Mouse (Mus musculus) cerebellum, adult 2 months (tissue): Measurements from ENCODE around the gene Olfr424. TPM values are rescaled to one million over a fixed set of nuclear protein-coding genes. Genes with fewer than 3 reads are reported as not detected.

Experiments used
- DNase-seq, 2 experiments: peaks; one replicate each; pipeline ENCODE4 v3.0.0; 2021
- H3K27ac ChIP-seq: fragments of 200-500 bp; 2 replicates; pipeline ENCODE4 v1.5.1; 2012; ENCODE audit warnings: low read length, control low read depth, inconsistent platforms; ENCODE audit not compliant: insufficient read depth
- H3K27me3 ChIP-seq: fragments of 200-500 bp; 2 replicates; pipeline ENCODE4 v1.6.1; 2012; ENCODE audit warnings: inconsistent platforms, mild to moderate bottlenecking, low read length, moderate library complexity; ENCODE audit not compliant: control insufficient read depth, insufficient read depth
- H3K4me1 ChIP-seq: fragments of 200-500 bp; 2 replicates; pipeline ENCODE4 v1.6.1; 2011; ENCODE audit warnings: low read length; ENCODE audit not compliant: control insufficient read depth, insufficient read depth
- H3K4me3 ChIP-seq: fragments of 200-500 bp; replicated peaks from 2 replicates; pipeline ENCODE3; 2011; ENCODE audit warnings: mild to moderate bottlenecking, low read depth, low read length, control low read depth; ENCODE audit not compliant: insufficient read depth
- CTCF ChIP-seq: fragments of 200-500 bp; IDR thresholded peaks from 2 replicates; pipeline ENCODE4 v1.5.1; 2011; ENCODE audit warnings: low read depth, mild to moderate bottlenecking, control low read depth, low read length, moderate library complexity, borderline replicate concordance; ENCODE audit not compliant: insufficient read depth
- POLR2A ChIP-seq: fragments of 200-500 bp; IDR thresholded peaks from 2 replicates; pipeline ENCODE4 v1.6.1; 2011; ENCODE audit warnings: low read length, control low read depth, borderline replicate concordance; ENCODE audit not compliant: insufficient read depth
- WGBS: fragments of 180-500 bp; shearing (Covaris S2); methylation state at CpG from one replicate; pipeline ENCODE4 v1.1.7; 2018; 5-methylcytosine and 5-hydroxymethylcytosine counted together
- polyA plus RNA-seq: library from polyadenylated mRNA; depleted of rRNA; stranded (reverse); fragments of >200 nt; gene quantifications from 2 replicates; pipeline ENCODE4 v1.2.3, GENCODE M21; 2012; rRNA removed

Gene Olfr424
- polyA plus RNA-seq, 1 experiment: not detected

DNA sequence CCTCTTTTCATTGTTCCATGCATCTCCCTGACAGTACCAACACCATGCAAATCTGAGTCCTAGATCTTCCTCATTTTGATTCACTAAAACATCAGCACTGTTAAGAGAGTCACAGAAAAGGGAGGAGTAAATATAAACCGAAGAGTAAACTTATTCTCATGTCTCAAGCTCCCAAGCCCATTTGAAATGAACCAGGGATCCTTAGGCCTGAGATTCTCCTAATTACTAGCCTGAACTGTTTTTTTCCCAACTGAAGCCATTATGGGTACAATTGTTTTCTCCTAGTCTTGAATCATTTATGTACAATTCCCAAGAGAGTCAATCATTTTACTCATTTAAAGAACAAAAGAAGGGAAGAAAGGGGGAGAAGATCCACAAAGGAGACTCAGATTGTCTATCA is 24.0 kb downstream of the Olfr424 start, which contains the start of gene Olfr420:
TSS of gene Olfr420 (plus strand) at position 301 of the 400 bp plus-strand sequence.
- no peak for TF ChIP-seq POLR2A
- Histone ChIP-seq H3K27me3 (no peaks in the 10 kb centered on the region), H3K4me3 (no peak within 1 kb of the TSS), H3K4me1 (no peaks in the 10 kb centered on the region), H3K27ac (no peak within 1 kb of the TSS)
- WGBS: 90% methylated on average over 1 of the region's 1 CpGs
- no peak for DNase-seq

DNA sequence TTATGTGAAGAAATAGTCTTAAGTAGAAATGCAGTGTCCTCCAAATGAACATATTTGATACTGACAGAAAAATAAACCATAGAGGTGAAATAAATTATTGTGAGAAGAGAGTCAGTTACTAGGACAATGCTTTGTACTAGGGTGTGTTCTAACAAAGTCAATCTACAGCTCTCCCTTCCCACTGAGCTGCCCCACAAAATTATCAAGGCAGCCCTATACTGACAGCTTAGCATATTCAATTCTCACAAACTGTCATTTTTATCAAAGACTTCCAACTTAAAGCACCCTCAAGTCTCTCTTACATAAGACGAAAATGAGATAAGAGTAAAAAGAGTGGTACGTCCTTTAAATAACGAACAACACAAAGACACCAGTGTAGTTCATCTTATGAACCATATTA is 26.3 kb downstream of the Olfr424 start:
- WGBS: 92% methylated on average over 3 of the region's 3 CpGs
- TF ChIP-seq POLR2A (no peak), CTCF (no peak)
- DNase-seq: no peak
- Histone ChIP-seq H3K4me3 (no peak overlapping the region), H3K27me3 (no peaks in the 10 kb centered on the region), H3K27ac (no peak overlapping the region), H3K4me1 (no peaks in the 10 kb centered on the region)

DNA sequence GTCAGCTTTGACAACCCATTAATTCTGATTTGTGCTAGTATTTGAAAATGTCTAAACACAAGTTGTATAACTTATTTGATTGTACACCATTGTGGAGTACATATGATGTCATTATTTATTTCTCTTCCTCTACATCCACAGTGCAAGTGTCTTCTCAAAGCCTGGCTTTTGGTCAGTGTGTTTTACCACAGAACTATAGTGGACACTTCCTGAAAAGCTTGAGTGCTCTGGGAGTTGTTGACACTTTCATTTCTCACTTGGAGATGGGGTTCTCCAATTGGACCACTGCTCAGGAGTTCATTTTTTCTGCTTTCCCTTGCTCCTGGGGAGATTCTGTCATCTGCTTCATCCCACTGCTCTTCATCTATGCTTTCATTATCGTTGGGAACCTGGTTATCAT is 27.2 kb downstream of the Olfr424 start:
- Histone ChIP-seq H3K4me3 (no peak overlapping the region), H3K27me3 (no peaks in the 10 kb centered on the region), H3K4me1 (no peaks in the 10 kb centered on the region), H3K27ac (no peak overlapping the region)
- DNase-seq: no peak
- WGBS: 77% methylated on average over 1 of the region's 1 CpGs
- TF ChIP-seq CTCF: no peak
- TF ChIP-seq POLR2A: no peak

DNA sequence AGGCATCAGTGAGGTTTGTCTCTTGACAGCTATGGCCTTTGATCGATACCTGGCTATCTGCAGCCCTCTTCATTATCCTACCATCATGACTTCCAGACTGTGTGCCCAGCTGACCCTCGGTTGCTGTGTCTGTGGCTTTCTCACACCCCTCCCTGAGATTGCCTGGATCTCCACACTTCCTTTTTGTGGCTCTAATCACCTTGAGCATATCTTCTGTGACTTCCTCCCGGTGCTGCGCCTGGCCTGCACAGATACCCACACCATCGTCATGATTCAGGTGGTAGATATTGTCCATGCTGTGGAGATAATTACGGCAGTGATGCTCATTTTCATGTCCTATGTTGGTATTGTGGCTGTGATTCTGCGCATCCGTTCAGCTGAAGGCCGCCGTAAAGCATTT is 27.8 kb downstream of the Olfr424 start:
- 94% methylated on average over 10 of the region's 10 CpGs for WGBS
- no peak for DNase-seq
- TF ChIP-seq CTCF (no peak), POLR2A (no peak)

DNA sequence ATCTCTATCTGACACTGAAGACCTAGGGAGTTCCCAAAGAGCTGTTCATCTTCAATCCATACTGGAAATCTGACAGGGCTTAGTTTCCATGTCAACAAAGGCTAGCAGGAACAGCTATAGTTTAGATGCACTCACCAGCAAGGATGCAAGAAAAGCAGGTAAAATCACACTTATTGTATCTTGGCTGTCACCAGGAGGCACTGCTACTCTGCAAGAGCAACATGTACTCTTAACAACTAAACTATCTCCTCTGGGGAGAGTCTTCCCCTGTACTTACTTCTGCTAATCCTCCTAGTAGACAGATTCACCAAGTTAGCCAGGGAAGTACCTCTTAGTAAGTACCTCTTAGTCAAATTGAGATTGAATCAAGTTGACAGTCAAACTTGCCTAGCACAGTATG is 37.7 kb downstream of the Olfr424 start:
- Histone ChIP-seq H3K4me1 (no peaks in the 10 kb centered on the region), H3K27ac (no peak overlapping the region), H3K4me3 (no peak overlapping the region), H3K27me3 (no peaks in the 10 kb centered on the region)
- no peak for TF ChIP-seq CTCF
- TF ChIP-seq POLR2A: no peak
- DNase-seq: no peak

More for the DNA sequence above, 27.8 kb downstream of the Olfr424 start:
- H3K27me3 ChIP-seq: no peaks in the 10 kb centered on the region
- no peaks in the 10 kb centered on the region for H3K4me1 ChIP-seq
- H3K27ac ChIP-seq: no peak overlapping the region
- H3K4me3 ChIP-seq: no peak overlapping the region

DNA sequence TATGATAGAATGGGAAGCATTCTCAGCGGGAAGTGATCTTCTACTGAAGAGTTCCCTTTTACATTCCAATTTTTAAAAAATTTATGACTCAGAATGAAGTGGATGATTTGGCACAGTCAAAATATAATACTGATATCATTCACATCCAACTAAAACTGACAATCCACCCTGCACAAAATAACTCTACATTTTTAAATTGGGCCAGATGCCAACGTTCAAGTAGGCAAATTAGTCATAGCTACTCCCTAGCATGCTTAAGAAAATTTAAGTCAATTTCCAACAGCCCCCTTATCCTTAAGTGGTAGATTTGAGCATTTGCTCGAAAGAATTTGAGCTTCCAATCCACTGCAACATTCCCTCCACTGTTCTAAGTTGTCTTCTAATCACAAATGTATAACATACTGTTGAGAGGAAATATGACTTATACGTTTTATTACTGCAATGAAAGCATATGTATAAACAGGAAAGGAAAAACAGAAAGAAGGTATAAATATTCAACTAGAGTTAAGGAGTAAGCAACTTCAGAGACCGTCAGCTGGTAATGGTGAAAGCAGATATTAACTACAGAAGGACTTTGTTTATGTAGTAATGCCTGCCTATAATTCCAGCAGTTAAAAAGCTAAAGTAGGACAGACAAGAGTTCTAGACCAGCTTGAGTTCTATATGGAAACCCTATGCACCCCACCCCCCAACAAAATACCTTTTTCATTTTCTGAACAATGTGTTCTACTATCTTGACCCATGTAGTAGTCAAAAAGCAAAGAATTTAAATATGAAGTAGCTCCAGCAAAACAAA is 39.6 kb downstream of the Olfr424 start:
- WGBS: 83% methylated on average over 5 of the region's 5 CpGs
- Histone ChIP-seq H3K4me3 (no peak overlapping the region), H3K27ac (no peak overlapping the region), H3K27me3 (no peaks in the 10 kb centered on the region), H3K4me1 (no peaks in the 10 kb centered on the region)
- TF ChIP-seq POLR2A (no peak), CTCF (no peak)
- no peak for DNase-seq

DNA sequence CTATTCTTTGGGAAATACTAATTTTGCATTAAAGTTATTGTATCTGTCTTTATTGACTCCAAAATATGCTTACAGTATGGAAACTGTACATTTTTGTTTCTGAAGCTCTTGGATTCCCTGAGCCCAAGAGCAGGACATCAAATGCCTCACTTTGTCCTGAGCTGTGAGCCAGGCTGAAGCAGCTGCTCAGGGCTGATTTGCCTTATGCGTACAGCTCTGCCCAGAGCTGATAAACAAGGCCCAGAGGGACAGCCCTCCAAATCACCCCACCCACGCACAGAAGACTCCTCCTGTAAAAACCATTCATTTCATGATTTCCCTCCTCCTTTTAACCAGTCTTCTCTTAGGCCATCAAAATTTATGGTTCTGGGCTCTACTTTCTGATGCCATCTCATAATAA is 40.2 kb downstream of the Olfr424 start:
- no peaks in the 10 kb centered on the region for H3K27me3 ChIP-seq
- 50% methylated on average over 2 of the region's 2 CpGs for WGBS
- H3K4me3 ChIP-seq: no peak overlapping the region
- TF ChIP-seq CTCF: no peak
- no peak for TF ChIP-seq POLR2A
- no peaks in the 10 kb centered on the region for H3K4me1 ChIP-seq
- DNase-seq: no peak
- H3K27ac ChIP-seq: no peak overlapping the region

DNA sequence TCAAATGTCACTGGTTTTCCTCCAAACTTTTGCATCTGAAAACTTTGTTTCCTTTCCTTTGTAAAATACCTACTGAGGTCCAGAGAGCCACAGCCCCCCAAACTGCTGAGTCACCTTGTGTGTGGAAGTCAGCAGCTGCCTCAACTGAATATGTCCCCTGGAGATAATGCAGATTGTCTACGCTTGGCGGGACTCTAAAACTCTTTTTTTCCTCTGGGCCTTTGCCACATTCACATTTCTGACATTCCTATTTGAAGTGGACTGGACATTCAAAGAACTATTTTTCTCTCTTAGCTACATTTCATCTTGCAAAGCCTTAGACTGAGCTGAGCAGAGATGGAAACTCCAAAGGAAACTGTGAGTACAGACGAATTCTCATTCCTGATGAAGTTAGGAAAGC is 41.3 kb downstream of the Olfr424 start, which contains the start of gene Spta1:
TSS of gene Spta1 (plus strand) at position 172 of the 400 bp plus-strand sequence.
- Histone ChIP-seq H3K27me3 (no peaks in the 10 kb centered on the region), H3K27ac (no peak within 1 kb of the TSS), H3K4me3 (no peak within 1 kb of the TSS), H3K4me1 (no peaks in the 10 kb centered on the region)
- DNase-seq: no peak
- 25% methylated on average over 3 of the region's 3 CpGs for WGBS
- TF ChIP-seq POLR2A (no peak), CTCF (no peak)

Other genes starting within 250 kb of the Olfr424 start
- 0.11 and 0.14 TPM in 2 replicates for gene Ifi211, start 218.5 kb upstream of the Olfr424 start, polyA plus RNA-seq
- 3.5 TPM in 2 replicates for gene Mndal, start 189.0 kb upstream of the Olfr424 start, polyA plus RNA-seq
- gene Ifi203, start 188.8 kb upstream of the Olfr424 start, polyA plus RNA-seq: 1.4 and 1.7 TPM in 2 replicates
- not detected in 2 replicates for gene Ifi202b, start 148.8 kb upstream of the Olfr424 start, polyA plus RNA-seq
- not detected in 2 replicates for gene Ifi205, start 99.7 kb upstream of the Olfr424 start, polyA plus RNA-seq
- not detected in 2 replicates for gene Olfr433, start 90.8 kb upstream of the Olfr424 start, polyA plus RNA-seq
- gene Olfr432, start 82.3 kb upstream of the Olfr424 start, polyA plus RNA-seq: not detected in 2 replicates
- not detected in 2 replicates for gene Olfr430, start 64.9 kb upstream of the Olfr424 start, polyA plus RNA-seq
- gene Olfr429, start 47.2 kb upstream of the Olfr424 start, polyA plus RNA-seq: not detected in 2 replicates
- not detected in 2 replicates for gene Olfr427, start 34.6 kb upstream of the Olfr424 start, polyA plus RNA-seq
- not detected in 2 replicates for gene Olfr231, start 10.4 kb upstream of the Olfr424 start, polyA plus RNA-seq
- gene Olfr420, start 24.1 kb downstream of the Olfr424 start, polyA plus RNA-seq: not detected in 2 replicates
- gene Spta1, start 41.3 kb downstream of the Olfr424 start, polyA plus RNA-seq: 0.02 and 0.03 TPM in 2 replicates
- not detected in 2 replicates for gene Olfr419, start 120.5 kb downstream of the Olfr424 start, polyA plus RNA-seq
- not detected in 2 replicates for gene Mptx1, start 199.0 kb downstream of the Olfr424 start, polyA plus RNA-seq
- not detected in 2 replicates for gene Olfr417, start 233.6 kb downstream of the Olfr424 start, polyA plus RNA-seq